Mouse (Mus musculus) left cerebral cortex, adult 9 months (tissue): Measurements from ENCODE around the gene Angptl7.

Experiments used
- DNase-seq, 2 experiments: peaks; one replicate each; pipeline ENCODE4 v3.0.0; 2022; ENCODE audit warnings: low spot score in 2 of 2

Gene Angptl7

GRCm38 (mm10) chr4:148500410-148500867 is at the start of gene Angptl7:
TSS of gene Angptl7 (minus strand) at chr4:148500460.
- DNase-seq, result no peak

- DNase-seq, result no peak
These were observed 48.8 kb upstream of the Angptl7 start for GRCm38 (mm10) chr4:148549106-148549505.

- DNase-seq, result no peak
These were observed 35.6 kb upstream of the Angptl7 start for GRCm38 (mm10) chr4:148535876-148536275.

GRCm38 (mm10) chr4:148533613-148534328 is 33.5 kb upstream of the Angptl7 start:
- no peak for DNase-seq

- no peak for DNase-seq
These were observed 32.3 kb upstream of the Angptl7 start for GRCm38 (mm10) chr4:148532516-148532915.

GRCm38 (mm10) chr4:148531341-148531740 is 31.1 kb upstream of the Angptl7 start:
- no peak for DNase-seq

- no peak for DNase-seq
These were observed 30.5 kb upstream of the Angptl7 start for GRCm38 (mm10) chr4:148530778-148531177.

GRCm38 (mm10) chr4:148530351-148530750 is 30.1 kb upstream of the Angptl7 start:
- DNase-seq, result no peak

- DNase-seq, result no peak
These were observed 27.1 kb upstream of the Angptl7 start for GRCm38 (mm10) chr4:148527158-148527910.

GRCm38 (mm10) chr4:148523538-148523937 is 23.3 kb upstream of the Angptl7 start:
- no peak for DNase-seq

GRCm38 (mm10) chr4:148518235-148518795 is 18.1 kb upstream of the Angptl7 start:
- DNase-seq, result no peak

- no peak for DNase-seq
These were observed 17.5 kb upstream of the Angptl7 start for GRCm38 (mm10) chr4:148517809-148518208.

GRCm38 (mm10) chr4:148515313-148515712 is 15.1 kb upstream of the Angptl7 start:
- no peak for DNase-seq

GRCm38 (mm10) chr4:148513021-148513559 is 12.8 kb upstream of the Angptl7 start:
- DNase-seq, result peak in 1 of 2 experiments; percentile 31

- DNase-seq, result no peak
These were observed 11.1 kb upstream of the Angptl7 start for GRCm38 (mm10) chr4:148511334-148511733.

- DNase-seq, result no peak
These were observed 10.4 kb upstream of the Angptl7 start for GRCm38 (mm10) chr4:148510691-148511090.

GRCm38 (mm10) chr4:148509450-148510084 is 9.3 kb upstream of the Angptl7 start:
- DNase-seq, result no peak

- DNase-seq, result peak in 1 of 2 experiments; percentile 54
These were observed 8.0 kb upstream of the Angptl7 start for GRCm38 (mm10) chr4:148508084-148508849.

GRCm38 (mm10) chr4:148507585-148507984 is 7.3 kb upstream of the Angptl7 start:
- no peak for DNase-seq

GRCm38 (mm10) chr4:148504497-148504959 is 4.3 kb upstream of the Angptl7 start:
- peak in 1 of 2 experiments; percentile 44 for DNase-seq
